Mouse (Mus musculus): ENCODE measurements around the gene Gal3st4.

DNA sequence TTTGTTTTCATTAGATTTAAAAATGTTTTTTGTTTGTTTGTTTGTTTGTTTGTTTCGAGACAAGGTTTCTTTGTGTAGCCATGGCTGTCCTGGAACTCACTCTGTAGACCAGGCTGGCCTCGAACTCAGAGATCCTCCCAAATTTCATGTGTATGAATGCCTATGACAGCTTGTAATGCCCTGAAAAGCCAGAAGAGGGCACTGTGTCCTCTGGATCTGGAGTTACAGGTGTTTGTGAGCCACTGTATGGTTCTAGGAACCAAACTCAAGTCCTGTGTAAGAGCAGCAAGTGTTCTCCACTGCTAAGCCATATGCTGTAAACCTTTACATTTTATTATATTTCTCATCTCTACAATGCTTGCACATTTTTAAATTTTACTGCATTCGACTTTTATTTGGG, 15.2 kb upstream of the Gal3st4 start:
- no peak for TF ChIP-seq POLR2A (IDR thresholded peaks at IDR 0.05; ENCODE audit: low read depth, low read length)
- no peak for TF ChIP-seq CTCF (IDR thresholded peaks at IDR 0.05; ENCODE audit: extremely low read depth, insufficient read length, insufficient replicate concordance, low read depth, low read length)

All from small intestine, adult 2 months (tissue).